Mouse (Mus musculus) limb, embryonic 13.5 days (tissue): Measurements from ENCODE around the gene Pkd2. TPM values are rescaled to one million over a fixed set of nuclear protein-coding genes. Genes with fewer than 3 reads are reported as not detected.

Experiments
- polyA plus RNA-seq: library from polyadenylated mRNA; unstranded; fragments of >200 nt; fragmentation: Nextera tagmentation; extraction: Ambion mirVana; gene quantifications from 2 replicates; pipeline ENCODE4 v1.2.1, GENCODE M21; 2015

The Pkd2 gene
- polyA plus RNA-seq, 1 experiment from 2014 or later: 22.7 TPM

Other genes starting within 250 kb of the Pkd2 start
- 18.5 and 21.7 TPM in 2 replicates for gene Ibsp, start 160.3 kb upstream of the Pkd2 start, polyA plus RNA-seq
- gene Mepe, start 134.1 kb upstream of the Pkd2 start, polyA plus RNA-seq: not detected in 2 replicates
- 11.1 and 11.3 TPM in 2 replicates for gene Spp1, start 24.3 kb upstream of the Pkd2 start, polyA plus RNA-seq
- 14.6 and 16.3 TPM in 2 replicates for gene BC005561, start 48.9 kb downstream of the Pkd2 start, polyA plus RNA-seq